Comparison of ENCODE assay signal across 9 mouse cellular contexts in the genomic region with DNA sequence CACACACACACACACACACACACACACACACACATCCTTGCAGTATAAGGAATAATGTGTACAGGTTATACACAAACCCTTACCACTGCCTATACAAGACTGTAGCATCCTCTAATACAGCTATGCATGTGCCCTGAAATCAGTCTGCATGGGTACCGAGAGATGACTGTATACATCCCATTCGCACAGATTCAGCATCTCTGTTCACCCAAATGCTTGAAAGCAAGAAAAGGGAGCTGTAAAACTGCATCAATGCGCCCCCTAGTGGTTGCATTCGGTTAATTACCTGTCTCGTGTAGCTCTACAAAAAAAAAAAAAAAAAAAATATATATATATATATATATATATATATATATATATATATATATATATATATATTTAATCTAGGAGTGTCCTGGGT.
DNase-seq lines count a peak whose midpoint lies in the region; ATAC-seq lines count a peak whose summit lies in the region.
"Had no signal": no experiment of that assay in that cellular context is flagged by ENCODE, and none has a peak within 500 bp of the region (broad histone marks: within the 10 kb centered on the region; RNA-seq: fewer than 3 reads in every experiment).

No protein-coding gene starts in this region.

- no peaks in the 10 kb centered on the region for H3K27me3 ChIP-seq in intestine, embryonic 14.5 days (replicated peaks; ENCODE audit: control insufficient read depth, insufficient read depth, low read length)
- no peaks in the 10 kb centered on the region for H3K27me3 ChIP-seq in intestine, embryonic 16.5 days (replicated peaks; ENCODE audit: control insufficient read depth, insufficient read depth, low read length)
- H3K27me3 ChIP-seq in hindbrain, embryonic 14.5 days (ENCODE audit: control insufficient read depth, insufficient read depth, low read length), result no peaks in the 10 kb centered on the region
- H3K27me3 ChIP-seq: lung, embryonic 15.5 days had no signal

- WGBS in intestine, embryonic 14.5 days, result 28% methylated on average over 5 of the region's 5 CpGs
- 20% methylated on average over 5 of the region's 5 CpGs for WGBS in intestine, embryonic 16.5 days
- 16% methylated on average over 5 of the region's 5 CpGs for WGBS in hindbrain, embryonic 14.5 days

- no peak overlapping the region for H3K27ac ChIP-seq in intestine, embryonic 14.5 days (ENCODE audit: low read depth)
- no peak overlapping the region for H3K27ac ChIP-seq in intestine, embryonic 16.5 days (ENCODE audit: low read length)
- H3K27ac ChIP-seq in hindbrain, embryonic 14.5 days, result no peak overlapping the region
- H3K27ac ChIP-seq: lung, embryonic 15.5 days had no signal

- no peak overlapping the region for H3K4me3 ChIP-seq in intestine, embryonic 14.5 days (ENCODE audit: low read depth, low read length)
- H3K4me3 ChIP-seq in intestine, embryonic 16.5 days (ENCODE audit: low read length), result no peak overlapping the region
- H3K4me3 ChIP-seq in hindbrain, embryonic 14.5 days (replicated peaks; ENCODE audit: low read length), result no peak overlapping the region
- H3K4me3 ChIP-seq: lung, embryonic 15.5 days had no signal

- H3K9ac ChIP-seq in intestine, embryonic 14.5 days (ENCODE audit: low read length), result no peak overlapping the region
- no peak overlapping the region for H3K9ac ChIP-seq in intestine, embryonic 16.5 days (ENCODE audit: low read depth, low read length)
- no peak overlapping the region for H3K9ac ChIP-seq in hindbrain, embryonic 14.5 days
- H3K9ac ChIP-seq: lung, embryonic 15.5 days had no signal

- H3K4me2 ChIP-seq in intestine, embryonic 14.5 days (ENCODE audit: low read length), result no peak overlapping the region
- no peak overlapping the region for H3K4me2 ChIP-seq in intestine, embryonic 16.5 days (ENCODE audit: low read depth, low read length)
- H3K4me2 ChIP-seq in hindbrain, embryonic 14.5 days (replicated peaks), result no peak overlapping the region
- H3K4me2 ChIP-seq: lung, embryonic 15.5 days had no signal

- intact Hi-C loops in left cerebral cortex, postnatal 14 days (cut with DNase I), result loop anchor here (10.0 kb wide), 2 partner anchors 197 to 443 kb away; no protein-coding TSS in a partner anchor

- no peaks in the 10 kb centered on the region for H3K36me3 ChIP-seq in intestine, embryonic 14.5 days (ENCODE audit: control insufficient read depth, insufficient read depth, low read length)
- no peaks in the 10 kb centered on the region for H3K36me3 ChIP-seq in intestine, embryonic 16.5 days (ENCODE audit: control insufficient read depth, insufficient read depth, low read length)
- no peaks in the 10 kb centered on the region for H3K36me3 ChIP-seq in hindbrain, embryonic 14.5 days (replicated peaks; ENCODE audit: control insufficient read depth, insufficient read depth)
- H3K36me3 ChIP-seq: lung, embryonic 15.5 days had no signal

- no peaks in the 10 kb centered on the region for H3K4me1 ChIP-seq in intestine, embryonic 14.5 days (replicated peaks; ENCODE audit: control insufficient read depth, insufficient read depth, low read length)
- no peaks in the 10 kb centered on the region for H3K4me1 ChIP-seq in intestine, embryonic 16.5 days (ENCODE audit: control insufficient read depth, insufficient read depth, low read length)
- peaks cover 4% of the 10 kb centered on the region; the same call in 1 of the 2 replicates for H3K4me1 ChIP-seq in hindbrain, embryonic 14.5 days (replicated peaks; ENCODE audit: control insufficient read depth, insufficient read depth, low read length)
- H3K4me1 ChIP-seq: lung, embryonic 15.5 days had no signal

- H3K9me3 ChIP-seq in intestine, embryonic 14.5 days (ENCODE audit: control insufficient read depth, low read length), result no peaks in the 10 kb centered on the region
- H3K9me3 ChIP-seq in intestine, embryonic 16.5 days (ENCODE audit: control insufficient read depth, low read length), result no peaks in the 10 kb centered on the region
- H3K9me3 ChIP-seq in hindbrain, embryonic 14.5 days (ENCODE audit: control insufficient read depth, low read length), result no peaks in the 10 kb centered on the region
- H3K9me3 ChIP-seq: lung, embryonic 15.5 days had no signal

- peak; percentile 76 for DNase-seq in intestine, embryonic 14.5 days (ENCODE audit: low spot score)
- peak; percentile 82 for DNase-seq in adrenal gland, postnatal 14 days
- peak; percentile 27 for DNase-seq in fibroblast of lung, adult 2 months (ENCODE audit: low read depth)
- DNase-seq in hindbrain, embryonic 14.5 days (ENCODE audit: low spot score), result peak; percentile 85
- peak; percentile 80 to 90 for DNase-seq in left cerebral cortex, postnatal 14 days (ENCODE audit: low spot score in 2 of 2)
- DNase-seq in natural killer cell, adult 2 months (ENCODE audit: low spot score in 2 of 2), result peak; percentile 25 to 51
- DNase-seq in thymus, postnatal 0 days (ENCODE audit: low spot score), result peak; percentile 39

- ATAC-seq in intestine, embryonic 14.5 days (replicated peaks; ENCODE audit: low FRiP score, low TSS enrichment, low read depth), result no peak
- no peak for ATAC-seq in intestine, embryonic 16.5 days
- peak; percentile 48; the same call in 1 of the 2 replicates for ATAC-seq in hindbrain, embryonic 14.5 days (ENCODE audit: low FRiP score)

Comparison
In these comparisons a context has a peak if more than half of its experiments do, and no peak if none do; other contexts are left out.
1. DNase-seq: peak in every context shown above with its lines; median percentile 85 in hindbrain, embryonic 14.5 days; 85 in left cerebral cortex, postnatal 14 days; 82 in adrenal gland, postnatal 14 days; 76 in intestine, embryonic 14.5 days; 39 in thymus, postnatal 0 days; 38 in natural killer cell, adult 2 months; 27 in fibroblast of lung, adult 2 months.